Mouse (Mus musculus) G1E (cell line): ENCODE data around the gene Myadml2.

ENCODE experiments used
- CTCF ChIP-seq: IDR thresholded peaks from 2 replicates; pipeline ENCODE4 v1.5.1; 2012; ENCODE audit warnings: low read depth, low read length, inconsistent platforms, mixed read lengths
- GATA1 ChIP-seq: IDR thresholded peaks from 2 replicates; pipeline ENCODE4 v1.6.1; 2012; ENCODE audit warnings: borderline replicate concordance, low read length, inconsistent platforms, mixed read lengths
- POLR2AphosphoS5 ChIP-seq: IDR thresholded peaks from 2 replicates; pipeline ENCODE4 v1.6.1; 2012; ENCODE audit warnings: low read depth, low read length, inconsistent platforms; ENCODE audit not compliant: insufficient replicate concordance
- TAL1 ChIP-seq: conservative IDR thresholded peaks from 2 replicates; pipeline ENCODE4 v1.6.1; 2012; ENCODE audit warnings: low read depth, low read length, inconsistent platforms, mixed read lengths

- TF ChIP-seq CTCF (no peak), TAL1 (no peak), GATA1 (no peak), POLR2AphosphoS5 (no peak)
Observed at GRCm38 (mm10) chr11:120647047-120647830, 719 bp downstream of the Myadml2 start.
